Mouse (Mus musculus) heart, adult 2 months (tissue): Measurements from ENCODE around the gene Col6a2.

ENCODE experiments used
- CTCF ChIP-seq: fragments of 200-600 bp; IDR thresholded peaks from 2 replicates; pipeline ENCODE4 v1.8.1; 2022; ENCODE audit warnings: antibody characterized with exemption, mild to moderate bottlenecking, moderate library complexity
- POLR2A ChIP-seq: fragments of 200-500 bp; IDR thresholded peaks from 2 replicates; pipeline ENCODE4 v1.6.1; 2011; ENCODE audit warnings: mild to moderate bottlenecking, low read depth, low read length, control low read depth; ENCODE audit not compliant: insufficient read depth

- TF ChIP-seq CTCF (no peak), POLR2A (no peak)
These were observed 11.0 kb downstream of the Col6a2 start for GRCm38 (mm10) chr10:76612473-76612872.
